Mouse (Mus musculus): ENCODE results near the gene Trim8.

DNA sequence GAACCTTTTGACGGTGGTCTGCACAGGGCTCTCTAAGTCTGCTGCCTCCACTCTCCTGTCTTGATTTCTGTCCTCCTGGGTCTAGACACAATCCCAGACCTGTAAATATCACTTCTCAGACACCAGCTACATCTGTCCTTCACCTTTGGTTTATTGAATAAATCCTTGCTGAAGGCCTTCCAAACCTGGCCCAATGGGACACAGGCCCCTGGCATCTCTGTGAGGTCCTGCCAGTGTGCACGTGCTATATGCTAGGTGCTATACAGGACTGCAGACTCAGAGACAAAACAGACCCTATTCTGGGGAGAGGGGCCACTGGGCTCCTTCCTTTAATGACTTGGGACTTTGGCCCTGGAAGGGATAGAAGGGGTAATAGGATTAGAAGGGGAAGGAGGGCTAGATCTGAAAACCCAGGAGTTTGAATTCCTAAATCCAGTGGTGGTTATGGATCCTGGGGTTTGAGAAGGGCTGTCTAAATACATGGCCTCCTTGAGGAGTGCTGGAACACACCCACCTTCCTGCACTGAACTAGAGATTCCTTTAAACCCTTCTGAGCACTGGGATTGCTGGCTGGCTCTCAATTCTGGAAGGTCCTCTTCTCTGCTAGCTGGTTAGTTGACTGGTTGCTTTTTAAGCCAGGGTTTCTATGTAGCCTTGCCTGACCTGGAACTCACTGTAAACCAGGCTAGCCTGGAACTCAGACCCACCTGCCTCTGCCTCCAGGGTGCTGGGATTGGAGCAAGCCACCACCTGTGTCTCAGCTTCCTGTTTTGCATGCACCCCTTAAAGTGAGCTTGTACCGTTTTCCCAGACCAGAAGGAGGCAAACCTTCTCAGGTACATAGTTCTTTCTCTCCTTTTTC is 15.4 kb downstream of the Trim8 start:
- TF ChIP-seq CTCF (IDR thresholded peaks at IDR 0.05) = no peak
- no peak for TF ChIP-seq POLR2A (IDR thresholded peaks at IDR 0.05; ENCODE audit: insufficient read depth, low read depth, low read length)
